Mouse (Mus musculus) heart, embryonic 12.5 days (tissue): ENCODE data around the gene Ankrd13a. TPM values are rescaled to one million over a fixed set of nuclear protein-coding genes. Genes with fewer than 3 reads are reported as not detected.

Experiments used
- ATAC-seq: fragments of 200-750 bp; cut with Nextera tagmentation; 2 replicates; pipeline ENCODE4 v1.8.0; 2017; ENCODE audit warnings: moderate TSS enrichment, moderate library complexity; ENCODE audit not compliant: insufficient number of reproducible peaks, low FRiP score
- H3K27ac ChIP-seq: fragments of 300-500 bp; sonication (generic); 2 replicates; pipeline ENCODE4 v1.5.1; 2016; ENCODE audit warnings: mild to moderate bottlenecking, moderate library complexity; ENCODE audit not compliant: poor library complexity, severe bottlenecking
- H3K27me3 ChIP-seq: fragments of 300-500 bp; sonication (generic); replicated peaks from 2 replicates; pipeline ENCODE4 v1.6.1; 2016; ENCODE audit warnings: mild to moderate bottlenecking, moderate library complexity
- H3K36me3 ChIP-seq: fragments of 300-500 bp; sonication (generic); 2 replicates; pipeline ENCODE4 v1.6.1; 2016; ENCODE audit warnings: mild to moderate bottlenecking, moderate library complexity
- H3K4me1 ChIP-seq: fragments of 300-500 bp; sonication (generic); replicated peaks from 2 replicates; pipeline ENCODE4 v1.6.1; 2016; ENCODE audit warnings: mild to moderate bottlenecking
- H3K4me2 ChIP-seq: fragments of 300-500 bp; sonication (generic); 2 replicates; pipeline ENCODE4 v1.6.1; 2016; ENCODE audit warnings: mild to moderate bottlenecking, moderate library complexity
- H3K4me3 ChIP-seq: fragments of 300-500 bp; sonication (generic); 2 replicates; pipeline ENCODE4 v1.5.1; 2016; ENCODE audit warnings: mild to moderate bottlenecking
- H3K9ac ChIP-seq: fragments of 300-500 bp; sonication (generic); 2 replicates; pipeline ENCODE4 v1.6.1; 2016; ENCODE audit warnings: mild to moderate bottlenecking, moderate library complexity
- H3K9me3 ChIP-seq: fragments of 300-500 bp; sonication (generic); replicated peaks from 2 replicates; pipeline ENCODE4 v1.6.1; 2016; ENCODE audit warnings: mild to moderate bottlenecking, moderate library complexity
- WGBS: fragments of 180-500 bp; shearing (Covaris S2); methylation state at CpG from one replicate; pipeline ENCODE4 v1.1.7; 2016; 5-methylcytosine and 5-hydroxymethylcytosine counted together
- polyA plus RNA-seq: library from polyadenylated mRNA; unstranded; fragments of >200 nt; fragmentation: Nextera tagmentation; extraction: Ambion mirVana; gene quantifications from 2 replicates; pipeline ENCODE4 v1.2.1, GENCODE M21; 2016

Ankrd13a gene
- polyA plus RNA-seq, 1 experiment from 2014 or later = 45.6 TPM

DNA sequence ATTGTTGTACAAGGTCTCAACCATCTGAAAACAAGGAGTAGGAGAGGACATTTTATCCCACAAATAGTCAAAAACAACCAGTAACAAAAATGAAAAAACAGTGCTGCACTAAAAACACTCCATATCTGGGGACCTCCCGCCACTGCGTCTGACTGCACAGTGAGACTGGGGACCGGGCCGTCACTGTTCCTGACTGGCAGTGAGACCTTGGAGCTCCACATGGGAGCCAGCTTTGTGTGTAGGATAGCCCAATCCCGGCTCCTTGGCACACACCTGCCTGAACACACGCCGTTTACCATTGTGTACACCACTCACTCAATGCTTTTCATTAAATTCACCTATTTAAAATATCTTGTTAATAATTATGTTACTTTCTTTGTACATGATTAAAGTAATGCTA, 7.3 kb upstream of the Ankrd13a start:
- Histone ChIP-seq H3K9ac (peak overlapping the region; percentile 11; the same call in 1 of the 2 replicates), H3K9me3 (no peaks in the 10 kb centered on the region), H3K4me1 (peaks cover 26% of the 10 kb centered on the region), H3K27me3 (no peaks in the 10 kb centered on the region), H3K4me2 (no peak overlapping the region), H3K27ac (no peak overlapping the region), H3K4me3 (no peak overlapping the region), H3K36me3 (peaks cover 47% of the 10 kb centered on the region)
- 83% methylated on average over 7 of the region's 7 CpGs for WGBS
- ATAC-seq = no peak

DNA sequence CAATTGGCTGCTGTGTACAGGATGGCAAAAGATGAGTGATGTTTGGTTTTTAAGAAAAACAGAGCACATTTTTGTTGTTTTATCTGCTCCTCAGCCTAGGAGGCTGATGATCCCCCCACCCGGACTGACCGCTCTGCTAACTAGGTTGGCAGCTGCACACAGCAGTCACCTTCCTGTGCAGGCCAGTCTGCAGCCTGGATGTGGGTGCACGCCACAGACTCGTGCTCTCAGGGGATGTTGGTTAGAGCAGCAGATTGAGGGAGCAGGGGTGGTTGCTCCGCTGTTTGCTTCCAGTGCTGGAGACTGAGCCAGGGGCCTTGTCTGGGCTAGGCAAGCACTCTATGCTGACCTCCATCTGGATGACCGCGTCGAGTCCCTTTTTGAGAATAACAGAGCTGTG, 4.7 kb upstream of the Ankrd13a start:
- WGBS = 88% methylated on average over 8 of the region's 8 CpGs
- peaks cover 22% of the 10 kb centered on the region for H3K36me3 ChIP-seq
- ATAC-seq = no peak
- H3K27me3 ChIP-seq = no peaks in the 10 kb centered on the region
- no peak overlapping the region for H3K27ac ChIP-seq
- H3K9ac ChIP-seq = no peak overlapping the region
- no peak overlapping the region for H3K4me3 ChIP-seq
- H3K4me2 ChIP-seq = no peak overlapping the region
- peaks cover 21% of the 10 kb centered on the region for H3K4me1 ChIP-seq
- no peaks in the 10 kb centered on the region for H3K9me3 ChIP-seq

DNA sequence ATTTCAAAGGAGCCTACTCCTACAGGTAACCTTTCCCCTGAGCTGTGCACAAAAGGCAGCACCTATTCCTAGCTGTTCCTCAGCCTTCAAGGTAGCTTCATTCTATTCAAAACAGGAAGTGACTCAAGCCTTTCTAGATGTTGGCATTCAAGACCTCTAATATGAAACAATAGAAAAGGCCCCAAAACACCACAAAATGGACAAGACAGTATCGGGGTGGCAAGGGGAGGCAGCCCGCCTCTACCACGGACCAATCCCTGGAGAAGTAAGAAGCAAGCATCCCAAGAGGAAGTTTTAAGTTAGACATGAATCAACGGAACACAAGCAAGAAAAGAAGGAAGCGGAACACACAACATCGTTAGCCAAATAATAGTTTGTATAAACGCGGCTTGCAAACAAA, 2.7 kb upstream of the Ankrd13a start:
- H3K4me2 ChIP-seq = peak overlapping the region; percentile 89
- H3K36me3 ChIP-seq = peaks cover 5% of the 10 kb centered on the region; the same call in 1 of the 2 replicates
- peaks cover 24% of the 10 kb centered on the region for H3K4me1 ChIP-seq
- no peak for ATAC-seq
- H3K9me3 ChIP-seq = no peaks in the 10 kb centered on the region
- WGBS = 67% methylated on average over 8 of the region's 8 CpGs
- H3K4me3 ChIP-seq = peak overlapping the region; percentile 93
- no peak overlapping the region for H3K27ac ChIP-seq
- no peaks in the 10 kb centered on the region for H3K27me3 ChIP-seq
- peak overlapping the region; percentile 96; the same call in 1 of the 2 replicates for H3K9ac ChIP-seq

DNA sequence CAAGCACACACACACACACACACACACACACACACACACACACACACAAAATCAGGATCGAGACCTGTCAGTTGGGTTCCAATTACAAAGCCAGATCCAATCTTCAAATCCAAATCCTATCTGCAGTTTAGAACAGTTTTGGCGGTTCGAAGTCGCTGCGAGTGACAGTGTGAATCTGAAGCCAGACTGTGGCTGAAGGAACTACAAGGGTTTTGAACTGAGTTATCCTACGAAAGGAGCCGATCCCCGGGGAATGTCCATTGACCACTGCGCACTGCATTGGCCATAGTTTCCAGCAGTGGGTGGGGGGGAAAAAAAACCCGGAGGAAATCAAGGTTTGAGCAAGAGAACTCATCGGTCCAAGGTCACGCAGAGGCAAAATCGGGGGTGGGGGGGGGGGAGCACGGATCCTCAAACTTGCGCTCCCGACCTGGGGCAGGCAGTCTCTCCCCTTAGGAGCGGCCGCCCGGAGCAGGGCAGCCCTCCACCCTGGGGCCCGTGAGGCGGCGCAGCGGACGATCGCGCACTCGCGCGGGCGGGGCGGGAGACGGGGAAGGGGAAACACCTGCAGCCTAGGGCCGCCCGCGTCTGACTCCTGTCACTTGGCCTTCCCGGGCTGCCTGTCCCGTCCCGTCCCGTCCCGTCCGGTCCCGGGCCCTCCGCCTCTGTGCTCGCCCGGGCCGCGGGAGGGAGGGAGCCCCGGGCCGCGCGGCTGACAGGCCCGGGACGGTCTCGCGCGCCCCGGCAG, 1.8 kb upstream of the Ankrd13a start:
- H3K27ac ChIP-seq = peak overlapping the region; percentile 84
- H3K27me3 ChIP-seq = no peaks in the 10 kb centered on the region
- peak overlapping the region; percentile 89 for H3K4me2 ChIP-seq
- H3K36me3 ChIP-seq = peaks cover 5% of the 10 kb centered on the region; the same call in 1 of the 2 replicates
- H3K9ac ChIP-seq = peak overlapping the region; percentile 96
- peak overlapping the region; percentile 93 for H3K4me3 ChIP-seq
- ATAC-seq = peak; percentile 68
- H3K4me1 ChIP-seq = peaks cover 20% of the 10 kb centered on the region
- WGBS = 2% methylated on average over 56 of the region's 57 CpGs
- H3K9me3 ChIP-seq = no peaks in the 10 kb centered on the region

DNA sequence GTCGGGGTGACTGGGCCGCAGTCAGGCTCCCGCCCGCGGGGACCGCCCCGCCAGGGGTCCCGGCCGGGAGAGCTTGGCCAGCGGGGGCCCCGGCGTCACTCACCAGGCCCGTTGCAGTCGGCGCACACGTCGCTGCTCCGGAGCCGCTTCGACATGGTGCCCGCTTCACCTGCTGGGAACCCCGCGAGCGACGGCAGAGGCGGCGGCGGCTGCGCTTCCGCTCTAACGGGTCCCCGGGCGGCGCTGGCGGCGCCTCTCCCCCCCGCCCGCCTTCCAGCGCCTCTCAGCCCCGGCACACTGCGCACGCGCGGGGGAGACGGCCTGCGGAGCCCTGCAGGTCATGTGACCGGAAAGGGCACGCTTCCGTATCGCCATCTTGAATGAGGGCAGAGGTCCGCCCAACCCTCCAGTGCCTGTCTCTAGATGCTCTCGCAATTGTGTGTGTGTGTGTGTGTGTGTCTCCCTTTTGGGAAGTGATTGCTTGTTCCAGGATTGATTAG, 1.2 kb upstream of the Ankrd13a start:
- peaks cover 20% of the 10 kb centered on the region for H3K4me1 ChIP-seq
- H3K27ac ChIP-seq = peak overlapping the region; percentile 86
- no peaks in the 10 kb centered on the region for H3K9me3 ChIP-seq
- peak overlapping the region; percentile 96 for H3K9ac ChIP-seq
- ATAC-seq = peak; percentile 88
- H3K36me3 ChIP-seq = peaks cover 5% of the 10 kb centered on the region; the same call in 1 of the 2 replicates
- no peaks in the 10 kb centered on the region for H3K27me3 ChIP-seq
- WGBS = under 1% methylated on average over 51 of the region's 52 CpGs
- peak overlapping the region; percentile 93 for H3K4me3 ChIP-seq
- H3K4me2 ChIP-seq = peak overlapping the region; percentile 89

DNA sequence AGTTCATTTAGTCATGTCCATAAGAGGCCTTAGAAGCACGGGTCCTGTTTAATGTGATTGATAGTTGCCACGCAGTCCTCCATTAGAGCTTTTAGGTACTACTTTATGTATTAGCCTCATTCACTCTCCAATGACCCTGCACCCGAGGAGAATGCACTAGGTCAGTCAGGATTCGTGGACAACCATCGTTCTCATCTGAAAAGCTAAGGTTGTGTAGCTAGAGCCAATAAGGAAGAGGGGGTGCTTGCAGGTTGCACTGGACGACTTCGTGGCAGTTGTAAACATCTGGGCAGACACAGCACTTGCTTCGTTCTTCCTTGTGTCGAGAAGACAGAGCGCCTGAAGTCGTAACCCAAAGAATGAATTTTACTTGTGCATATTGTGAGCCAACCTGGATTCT, 697 bp upstream of the Ankrd13a start:
- no peak for ATAC-seq
- H3K4me2 ChIP-seq = peak overlapping the region; percentile 89
- H3K27ac ChIP-seq = peak overlapping the region; percentile 86
- peak overlapping the region; percentile 93 for H3K4me3 ChIP-seq
- H3K9ac ChIP-seq = peak overlapping the region; percentile 98
- H3K9me3 ChIP-seq = no peaks in the 10 kb centered on the region
- H3K27me3 ChIP-seq = no peaks in the 10 kb centered on the region
- H3K36me3 ChIP-seq = peaks cover 3% of the 10 kb centered on the region; the same call in 1 of the 2 replicates
- peaks cover 21% of the 10 kb centered on the region for H3K4me1 ChIP-seq
- WGBS = under 1% methylated on average over 11 of the region's 11 CpGs

DNA sequence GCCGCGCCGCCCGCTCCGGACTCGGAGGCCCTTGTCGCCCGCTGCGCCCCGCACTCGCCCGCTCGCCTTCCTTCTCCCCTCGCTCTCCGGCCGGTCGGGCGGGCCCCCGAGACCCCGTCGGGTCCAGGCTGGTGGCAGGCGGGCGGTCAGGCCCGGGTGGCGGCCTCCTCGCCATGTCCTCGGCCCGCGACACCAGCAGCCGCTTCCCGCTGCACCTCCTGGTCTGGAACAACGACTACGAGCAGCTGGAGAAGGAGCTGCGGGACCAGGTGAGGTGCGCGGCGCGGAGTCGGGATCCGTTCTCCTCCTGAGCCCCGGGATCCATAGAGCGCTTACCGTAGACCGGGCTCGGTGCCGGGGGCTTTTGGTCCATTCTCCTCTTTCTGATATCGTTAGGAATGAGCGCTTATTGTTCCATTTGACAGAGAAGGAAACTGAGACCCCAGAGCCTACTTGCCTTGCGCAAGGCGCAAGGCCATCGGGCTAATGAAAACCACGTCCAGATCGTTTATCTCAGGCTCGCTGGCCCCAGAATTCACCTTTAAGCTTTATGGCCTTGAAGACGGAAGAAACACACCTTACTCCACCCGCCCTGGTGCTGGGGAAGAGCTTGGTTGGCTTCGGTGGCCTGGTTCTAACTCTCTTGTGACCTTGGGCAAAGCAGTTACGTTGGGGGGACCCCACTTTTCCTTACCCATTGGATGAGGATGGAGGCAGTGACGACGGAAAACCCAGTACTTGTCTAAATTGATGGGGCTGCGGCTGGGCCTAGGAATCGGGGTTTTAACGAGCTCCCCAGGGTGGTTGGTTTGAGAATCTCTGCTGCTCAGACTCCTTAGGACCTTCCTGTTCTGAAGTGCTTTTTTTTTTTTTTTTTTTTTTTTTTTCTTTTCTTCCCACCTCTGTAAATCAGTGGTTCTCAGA, 841 bp downstream of the Ankrd13a start, which contains the start of gene Git2:
TSS of gene Git2 (minus strand) at position 462 of the 924 bp plus-strand sequence.
- peak within 1 kb of the TSS; percentile 89 for H3K4me2 ChIP-seq
- peak within 1 kb of the TSS; percentile 98 for H3K9ac ChIP-seq
- no peaks in the 10 kb centered on the region for H3K27me3 ChIP-seq
- no peak; the same call in 1 of the 2 replicates for ATAC-seq
- H3K4me1 ChIP-seq = peaks cover 37% of the 10 kb centered on the region
- WGBS = 2% methylated on average over 63 of the region's 63 CpGs
- H3K27ac ChIP-seq = peak within 1 kb of the TSS; percentile 86
- H3K4me3 ChIP-seq = peak within 1 kb of the TSS; percentile 93
- no peaks in the 10 kb centered on the region for H3K9me3 ChIP-seq
- no peaks in the 10 kb centered on the region for H3K36me3 ChIP-seq

DNA sequence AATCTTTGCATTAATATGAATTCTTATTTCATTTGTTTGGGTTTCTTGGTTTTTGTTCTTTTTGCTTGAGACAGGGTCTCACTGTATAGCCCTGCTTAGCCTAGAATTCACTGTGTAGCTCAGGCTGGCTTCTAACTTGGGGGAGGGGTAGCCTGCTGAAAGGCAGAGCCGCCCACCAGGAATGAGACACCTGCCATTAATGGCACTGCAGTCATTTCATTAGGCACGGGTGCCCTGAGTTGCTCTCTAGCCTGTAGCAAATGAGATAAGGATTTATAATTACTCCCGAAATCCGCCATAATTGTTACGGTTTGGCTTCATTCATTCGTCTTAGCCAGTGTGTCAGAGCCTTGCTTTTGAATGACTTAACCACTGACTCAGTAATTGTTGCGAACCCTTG, 1.7 kb downstream of the Ankrd13a start:
- H3K4me2 ChIP-seq = peak overlapping the region; percentile 89
- H3K9ac ChIP-seq = no peak overlapping the region
- no peak overlapping the region for H3K27ac ChIP-seq
- peak overlapping the region; percentile 93 for H3K4me3 ChIP-seq
- H3K9me3 ChIP-seq = no peaks in the 10 kb centered on the region
- peaks cover 45% of the 10 kb centered on the region for H3K4me1 ChIP-seq
- H3K36me3 ChIP-seq = no peaks in the 10 kb centered on the region
- H3K27me3 ChIP-seq = no peaks in the 10 kb centered on the region
- ATAC-seq = no peak
- WGBS = 77% methylated on average over 7 of the region's 7 CpGs

DNA sequence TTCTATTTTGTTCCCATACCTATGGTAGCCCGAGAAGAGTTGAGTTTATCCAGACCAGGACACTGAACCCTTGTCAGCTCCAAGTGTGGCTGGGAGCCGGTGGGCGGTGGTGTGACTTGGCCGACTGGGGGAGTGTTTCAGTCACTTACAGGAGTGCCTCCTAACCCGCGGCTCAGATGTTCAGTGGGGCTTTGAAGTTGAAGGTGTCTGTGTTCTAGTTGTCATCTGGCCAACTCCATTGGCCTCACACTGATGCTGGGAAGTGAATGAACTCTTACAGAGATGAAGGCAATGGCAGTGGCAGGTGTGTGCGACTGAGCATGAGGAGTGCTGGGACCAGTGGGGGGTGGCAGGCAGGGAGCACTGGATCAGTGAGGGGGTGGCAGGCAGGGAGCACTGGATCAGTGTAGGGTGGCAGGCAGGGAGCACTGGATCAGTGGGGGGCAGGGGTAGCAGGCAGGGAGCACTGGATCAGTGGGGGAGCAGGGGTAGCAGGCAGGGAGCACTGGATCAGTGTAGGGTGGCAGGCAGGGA, 5.5 kb downstream of the Ankrd13a start:
- WGBS = 46% methylated on average over 7 of the region's 7 CpGs
- no peak overlapping the region for H3K27ac ChIP-seq
- no peaks in the 10 kb centered on the region for H3K27me3 ChIP-seq
- no peak overlapping the region; the same call in 1 of the 2 replicates for H3K9ac ChIP-seq
- H3K9me3 ChIP-seq = no peaks in the 10 kb centered on the region
- no peak overlapping the region for H3K4me2 ChIP-seq
- H3K4me1 ChIP-seq = peaks cover 68% of the 10 kb centered on the region
- H3K36me3 ChIP-seq = no peaks in the 10 kb centered on the region
- no peak overlapping the region for H3K4me3 ChIP-seq
- no peak for ATAC-seq

DNA sequence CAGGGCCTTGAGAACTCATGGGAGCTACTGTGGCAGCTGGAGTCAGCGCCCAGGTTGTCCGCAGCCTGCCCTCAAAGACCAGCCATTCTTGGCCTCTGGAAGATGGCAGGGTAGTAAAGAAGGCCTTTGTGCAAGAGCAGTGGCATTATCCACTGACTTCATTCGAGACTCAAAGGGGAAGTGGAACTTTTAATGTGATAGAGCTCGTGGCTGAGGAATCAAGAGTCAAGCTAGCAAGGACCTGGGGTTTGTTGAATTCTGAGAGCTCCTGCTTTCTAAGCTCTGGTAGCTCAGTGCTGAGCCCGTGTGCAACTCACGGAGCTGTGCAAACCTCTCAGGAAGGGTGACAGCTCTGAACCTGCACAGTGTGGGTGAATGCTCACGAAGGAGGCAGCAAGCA, 6.4 kb downstream of the Ankrd13a start:
- 80% methylated on average over 7 of the region's 7 CpGs for WGBS
- Histone ChIP-seq H3K4me3 (no peak overlapping the region), H3K9ac (no peak overlapping the region), H3K4me2 (no peak overlapping the region), H3K4me1 (peaks cover 71% of the 10 kb centered on the region), H3K36me3 (peaks cover 2% of the 10 kb centered on the region; the same call in 1 of the 2 replicates), H3K27ac (no peak overlapping the region), H3K27me3 (no peaks in the 10 kb centered on the region), H3K9me3 (no peaks in the 10 kb centered on the region)
- ATAC-seq = no peak
